Mouse (Mus musculus) limb, embryonic 11.5 days (tissue): ENCODE measurements around the gene Nr1d1. TPM values are rescaled to one million over a fixed set of nuclear protein-coding genes. Genes with fewer than 3 reads are reported as not detected.
A peak's percentile ranks its signal among the peaks of the same experiment; 100 is the strongest.
"Not testable (repeated sequence)": the region's sequence is repeated elsewhere in the genome, so short reads cannot be mapped to it uniquely, and the experiment has no call there.

ENCODE experiments used
- ATAC-seq: fragments of 200-750 bp; cut with Nextera tagmentation; 2 replicates; pipeline ENCODE4 v1.8.0; 2017; ENCODE audit warnings: low read depth; ENCODE audit not compliant: insufficient number of reproducible peaks, low FRiP score, low TSS enrichment
- DNase-seq: peaks from one replicate; pipeline ENCODE4 v3.0.0-alpha.2; 2015; ENCODE audit warnings: low spot score
- H3K27ac ChIP-seq: fragments of 300-500 bp; sonication (generic); replicated peaks from 2 replicates; pipeline ENCODE4 v1.5.1; 2014; ENCODE audit warnings: low read depth, mild to moderate bottlenecking, low read length
- H3K27me3 ChIP-seq: fragments of 300-500 bp; sonication (generic); 2 replicates; pipeline ENCODE4 v1.6.1; 2014; ENCODE audit warnings: mild to moderate bottlenecking, low read length, mixed read lengths; ENCODE audit not compliant: control insufficient read depth, insufficient read depth
- H3K36me3 ChIP-seq: fragments of 300-500 bp; sonication (generic); 2 replicates; pipeline ENCODE4 v1.6.1; 2014; ENCODE audit warnings: mild to moderate bottlenecking, low read length, moderate library complexity, mixed read lengths; ENCODE audit not compliant: control insufficient read depth, insufficient read depth
- H3K4me1 ChIP-seq: fragments of 300-500 bp; sonication (generic); 2 replicates; pipeline ENCODE4 v1.6.1; 2014; ENCODE audit warnings: low read length, mixed read lengths; ENCODE audit not compliant: control insufficient read depth, insufficient read depth
- H3K4me2 ChIP-seq: fragments of 300-500 bp; sonication (generic); 2 replicates; pipeline ENCODE4 v1.6.1; 2014; ENCODE audit warnings: low read depth, mild to moderate bottlenecking, moderate library complexity; ENCODE audit not compliant: severe bottlenecking
- H3K4me3 ChIP-seq: fragments of 300-500 bp; sonication (generic); 2 replicates; pipeline ENCODE4 v1.5.1; 2014; ENCODE audit warnings: low read depth, low read length
- H3K9ac ChIP-seq: fragments of 300-500 bp; sonication (generic); 2 replicates; pipeline ENCODE4 v1.6.1; 2014; ENCODE audit warnings: mild to moderate bottlenecking, low read length
- H3K9me3 ChIP-seq: fragments of 300-500 bp; sonication (generic); 2 replicates; pipeline ENCODE4 v1.6.1; 2016; ENCODE audit warnings: low read length; ENCODE audit not compliant: control insufficient read depth
- WGBS: fragments of 180-500 bp; shearing (Covaris S2); extraction: QIAGEN DNeasy Blood & Tissue Kit; methylation state at CpG from one replicate; pipeline ENCODE4 v1.1.7; 2014; 5-methylcytosine and 5-hydroxymethylcytosine counted together
- polyA plus RNA-seq: library from polyadenylated mRNA; unstranded; fragments of >200 nt; fragmentation: Nextera tagmentation; extraction: Ambion mirVana; gene quantifications from 2 replicates; pipeline ENCODE4 v1.2.1, GENCODE M21; 2014

Nr1d1 gene
- polyA plus RNA-seq, 1 experiment from 2014 or later: 1.0 TPM

- Histone ChIP-seq H3K27me3 (no peaks in the 10 kb centered on the region), H3K9ac (peak overlapping the region; percentile 18; the same call in 1 of the 2 replicates), H3K4me3 (peak overlapping the region; percentile 86), H3K9me3 (no peaks in the 10 kb centered on the region), H3K27ac (peak overlapping the region; percentile 58), H3K4me1 (peaks cover 41% of the 10 kb centered on the region), H3K4me2 (peak overlapping the region; percentile 70), H3K36me3 (no peaks in the 10 kb centered on the region)
- under 1% methylated on average over 17 of the region's 17 CpGs for WGBS
- ATAC-seq (no peak), DNase-seq (no peak)
Measured at GRCm38 (mm10) chr11:98741051-98741620, 34.0 kb downstream of the Nr1d1 start.

GRCm38 (mm10) chr11:98740393-98741050 lies 34.6 kb downstream of the Nr1d1 start, which contains the start of gene Thra:
Thra (plus strand) TSS chr11:98740638.
- DNase-seq (peak; percentile 80), ATAC-seq (peak; percentile 61; the same call in 1 of the 2 replicates)
- peak within 1 kb of the TSS; percentile 86 for H3K4me3 ChIP-seq
- WGBS: under 1% methylated on average over 22 of the region's 22 CpGs
- H3K9ac ChIP-seq: peak within 1 kb of the TSS; percentile 39; the same call in 1 of the 2 replicates
- peak within 1 kb of the TSS; percentile 66 for H3K27ac ChIP-seq
- peaks cover 36% of the 10 kb centered on the region for H3K4me1 ChIP-seq
- no peaks in the 10 kb centered on the region for H3K36me3 ChIP-seq
- H3K4me2 ChIP-seq: peak within 1 kb of the TSS; percentile 70
- H3K27me3 ChIP-seq: no peaks in the 10 kb centered on the region
- H3K9me3 ChIP-seq: no peaks in the 10 kb centered on the region

- Histone ChIP-seq H3K4me2 (peak overlapping the region; percentile 70), H3K9me3 (no peaks in the 10 kb centered on the region), H3K27ac (peak overlapping the region; percentile 66), H3K4me3 (peak overlapping the region; percentile 86), H3K9ac (peak overlapping the region; percentile 39; the same call in 1 of the 2 replicates), H3K4me1 (peaks cover 36% of the 10 kb centered on the region), H3K27me3 (no peaks in the 10 kb centered on the region), H3K36me3 (no peaks in the 10 kb centered on the region)
- ATAC-seq (peak; percentile 37; the same call in 1 of the 2 replicates), DNase-seq (no peak)
- WGBS: 11% methylated on average over 8 of the region's 8 CpGs
Measured at GRCm38 (mm10) chr11:98740026-98740392, 35.1 kb downstream of the Nr1d1 start.

GRCm38 (mm10) chr11:98738925-98739324 lies 36.2 kb downstream of the Nr1d1 start:
- Histone ChIP-seq H3K36me3 (no peaks in the 10 kb centered on the region), H3K9ac (no peak overlapping the region), H3K4me1 (peaks cover 26% of the 10 kb centered on the region), H3K4me3 (no peak overlapping the region), H3K9me3 (no peaks in the 10 kb centered on the region; the same call in 1 of the 2 replicates), H3K27ac (no peak overlapping the region), H3K4me2 (no peak overlapping the region), H3K27me3 (no peaks in the 10 kb centered on the region)
- ATAC-seq (no peak), DNase-seq (no peak)
- WGBS: 76% methylated on average over 8 of the region's 9 CpGs

GRCm38 (mm10) chr11:98738428-98738911 lies 36.7 kb downstream of the Nr1d1 start:
- Histone ChIP-seq H3K9ac (no peak overlapping the region), H3K4me3 (no peak overlapping the region), H3K27ac (no peak overlapping the region), H3K27me3 (no peaks in the 10 kb centered on the region), H3K4me2 (no peak overlapping the region), H3K4me1 (peaks cover 22% of the 10 kb centered on the region), H3K9me3 (no peaks in the 10 kb centered on the region; the same call in 1 of the 2 replicates), H3K36me3 (no peaks in the 10 kb centered on the region)
- DNase-seq (no peak), ATAC-seq (no peak)
- WGBS: 48% methylated on average over 4 of the region's 4 CpGs

GRCm38 (mm10) chr11:98737220-98737619 lies 37.9 kb downstream of the Nr1d1 start:
- H3K4me1 ChIP-seq: peaks cover 12% of the 10 kb centered on the region
- not testable (repeated sequence) for H3K9ac ChIP-seq, H3K27ac ChIP-seq, H3K27me3 ChIP-seq, DNase-seq, ATAC-seq, H3K36me3 ChIP-seq, H3K4me2 ChIP-seq, H3K4me3 ChIP-seq, H3K9me3 ChIP-seq
- 90% methylated on average over 2 of the region's 2 CpGs for WGBS

GRCm38 (mm10) chr11:98736176-98736575 lies 39.0 kb downstream of the Nr1d1 start:
- Histone ChIP-seq H3K9me3 (no peaks in the 10 kb centered on the region; the same call in 1 of the 2 replicates), H3K36me3 (no peaks in the 10 kb centered on the region), H3K9ac (no peak overlapping the region), H3K27ac (no peak overlapping the region), H3K4me3 (no peak overlapping the region), H3K4me1 (peaks cover 12% of the 10 kb centered on the region), H3K27me3 (no peaks in the 10 kb centered on the region), H3K4me2 (no peak overlapping the region)
- 93% methylated on average over 1 of the region's 1 CpGs for WGBS
- DNase-seq: no peak
- ATAC-seq: no peak

- Histone ChIP-seq H3K4me2 (no peak overlapping the region), H3K27me3 (no peaks in the 10 kb centered on the region), H3K9ac (no peak overlapping the region), H3K4me3 (no peak overlapping the region), H3K4me1 (peaks cover 4% of the 10 kb centered on the region), H3K27ac (no peak overlapping the region), H3K9me3 (no peaks in the 10 kb centered on the region; the same call in 1 of the 2 replicates), H3K36me3 (no peaks in the 10 kb centered on the region)
- ATAC-seq (no peak), DNase-seq (no peak)
- WGBS: 96% methylated on average over 4 of the region's 4 CpGs
Measured at GRCm38 (mm10) chr11:98735111-98735510, 40.0 kb downstream of the Nr1d1 start.
